Mouse (Mus musculus): ENCODE measurements around the gene Zswim9. TPM values are rescaled to one million over a fixed set of nuclear protein-coding genes. Genes with fewer than 3 reads are reported as not detected.
"Not testable (repeated sequence)": the region's sequence is repeated elsewhere in the genome, so short reads cannot be mapped to it uniquely, and the experiment has no call there.

The Zswim9 gene
- total RNA-seq (2022) = 10 to 100 TPM; 14.6 to 17.4 (median 15.5) TPM

DNA sequence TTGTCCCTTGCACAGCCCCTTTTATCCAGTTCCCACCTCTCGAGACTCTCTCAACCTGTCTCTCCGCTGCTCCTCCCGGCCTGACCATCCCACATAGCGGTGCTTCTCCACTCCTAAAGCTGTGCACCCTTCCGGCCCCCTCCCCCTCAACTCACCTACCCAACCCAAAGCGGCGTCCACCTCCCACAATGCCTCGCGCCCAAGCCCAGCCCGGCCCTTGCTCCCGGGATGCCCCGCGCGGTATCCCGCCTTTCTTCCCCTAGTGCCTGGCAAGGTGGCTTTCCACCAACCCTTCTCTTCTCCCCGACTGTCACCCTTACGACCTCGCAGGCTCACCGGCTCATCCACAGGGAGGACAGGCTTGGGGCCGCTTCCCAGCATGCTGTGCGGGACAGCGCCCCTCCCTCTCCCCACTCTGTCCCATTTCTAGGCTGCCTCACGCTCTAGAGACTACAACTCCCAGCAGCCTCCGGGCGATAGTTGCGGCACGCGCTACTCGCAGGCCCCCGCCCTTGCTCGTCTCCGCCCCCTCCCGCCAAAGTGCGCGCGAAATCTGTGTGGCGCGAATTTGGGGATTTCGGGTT lies at the start of gene Zswim9:
Gene Zswim9 (minus strand): TSS at position 414 of the 584 bp plus-strand sequence.
- peak; percentile 91 for DNase-seq (ENCODE audit: low spot score in 2 of 2)

- no peak for DNase-seq (ENCODE audit: low spot score in 2 of 2)
Measured at GRCm38 (mm10) chr7:13324316-13324715, 45.8 kb upstream of the Zswim9 start, which contains the start of gene Pla2g4c. Gene Pla2g4c, plus strand, starts transcription at chr7:13324655.

GRCm38 (mm10) chr7:13321424-13321823 lies 42.9 kb upstream of the Zswim9 start:
- no peak for DNase-seq (ENCODE audit: low spot score in 2 of 2)

GRCm38 (mm10) chr7:13314095-13314597 lies 35.6 kb upstream of the Zswim9 start:
- no peak for DNase-seq (ENCODE audit: low spot score in 2 of 2)

GRCm38 (mm10) chr7:13311401-13311800 lies 32.9 kb upstream of the Zswim9 start:
- no peak for DNase-seq (ENCODE audit: low spot score in 2 of 2)

DNA sequence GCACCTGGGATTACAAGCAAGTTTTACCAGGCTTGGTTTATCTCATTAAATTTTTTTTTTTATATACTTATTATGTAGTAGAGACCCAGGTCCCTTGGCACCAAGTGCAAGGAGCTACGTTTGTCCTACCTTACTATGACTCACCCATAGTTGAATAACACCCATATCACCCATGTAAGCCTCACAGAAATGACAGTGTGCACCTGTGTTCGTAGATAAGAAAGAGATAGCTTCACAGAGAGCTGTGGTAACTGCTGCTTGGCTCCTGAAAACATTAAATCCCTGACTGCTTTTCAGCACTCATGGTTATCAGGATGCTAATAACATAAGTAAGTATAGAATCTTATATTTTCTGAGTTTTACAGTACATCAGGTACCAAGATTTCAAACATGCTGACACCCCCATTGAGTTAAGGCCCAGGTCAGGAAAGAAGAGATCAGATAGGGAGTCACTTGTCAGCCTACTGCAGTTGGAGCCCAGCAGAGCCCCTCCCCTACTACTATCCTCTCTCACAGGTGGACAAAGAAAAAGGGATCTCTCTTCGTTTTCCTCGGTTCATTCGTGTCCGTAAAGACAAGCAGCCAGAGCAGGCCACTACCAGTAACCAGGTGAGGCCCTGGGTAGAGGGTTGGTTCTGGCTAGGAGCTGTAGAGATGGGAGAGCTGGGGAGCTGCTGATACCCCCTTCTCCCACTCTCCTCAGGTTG lies 32.1 kb upstream of the Zswim9 start:
- no peak for DNase-seq (ENCODE audit: low spot score in 2 of 2)

DNA sequence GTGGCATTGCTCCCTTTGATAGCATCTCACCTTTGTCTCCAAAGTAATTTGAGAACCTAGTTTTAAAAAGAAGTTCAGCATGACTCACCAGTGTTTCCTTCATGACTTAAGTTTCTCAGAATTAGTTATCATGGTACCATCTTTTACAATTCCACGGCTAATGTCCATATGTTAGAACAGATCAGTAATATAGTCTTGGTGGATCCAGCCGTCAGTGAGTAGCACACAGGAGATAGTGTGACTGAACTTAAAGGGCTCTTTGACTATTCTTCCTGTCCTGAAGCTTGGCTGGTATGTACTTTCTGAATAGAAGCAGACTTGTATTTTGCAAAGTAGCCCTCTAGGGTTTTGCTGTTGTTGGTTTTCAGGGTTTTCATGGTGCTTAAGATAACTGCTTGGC lies 30.9 kb upstream of the Zswim9 start:
- no peak for DNase-seq (ENCODE audit: low spot score in 2 of 2)

GRCm38 (mm10) chr7:13303372-13303771 lies 24.9 kb upstream of the Zswim9 start:
- DNase-seq (ENCODE audit: low spot score in 2 of 2) = no peak

DNA sequence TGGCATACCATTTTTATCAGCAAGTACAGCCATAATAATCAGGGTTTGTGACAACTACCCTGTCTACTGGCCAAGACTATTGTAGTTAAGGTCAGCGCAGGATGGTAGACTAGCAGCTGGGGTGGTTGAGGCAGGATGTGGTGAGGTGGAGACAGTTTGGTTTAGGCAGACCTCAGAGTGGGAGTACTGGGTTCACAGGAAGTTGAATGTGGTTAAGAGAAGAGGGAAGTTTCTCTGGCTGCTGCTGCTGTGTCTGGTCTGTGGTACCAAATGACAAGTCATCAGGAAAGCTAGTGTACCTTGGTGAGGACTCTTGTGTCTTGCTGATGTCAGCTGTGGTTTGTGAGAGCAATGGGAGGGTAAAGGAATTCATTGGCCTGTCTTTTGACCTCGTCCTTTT lies 24.3 kb upstream of the Zswim9 start:
- DNase-seq (ENCODE audit: low spot score in 2 of 2) = no peak

DNA sequence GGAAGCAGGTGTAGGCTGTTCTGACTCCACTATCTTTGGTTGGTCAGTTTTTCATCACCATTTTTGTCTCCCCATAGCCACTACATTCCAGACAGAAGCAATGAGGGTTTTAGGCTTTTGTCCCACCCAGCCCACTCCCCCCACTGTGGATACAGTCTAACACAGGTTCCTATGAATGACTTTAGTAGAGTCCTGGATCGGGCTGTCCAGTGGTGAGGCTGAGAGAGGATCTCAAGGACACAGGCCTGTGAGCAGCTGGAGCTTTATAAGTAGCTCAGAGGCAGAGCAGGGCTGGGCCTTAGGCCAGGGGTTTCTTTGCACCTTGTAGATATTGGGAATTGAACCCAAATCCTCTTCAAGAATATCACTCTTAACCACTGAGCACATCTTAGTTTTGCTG lies 23.1 kb upstream of the Zswim9 start:
- no peak for DNase-seq (ENCODE audit: low spot score in 2 of 2)

GRCm38 (mm10) chr7:13298821-13299220 lies 20.3 kb upstream of the Zswim9 start:
- DNase-seq (ENCODE audit: low spot score in 2 of 2) = no peak

GRCm38 (mm10) chr7:13297636-13298035 lies 19.1 kb upstream of the Zswim9 start:
- DNase-seq (ENCODE audit: low spot score in 2 of 2) = no peak

- no peak for DNase-seq (ENCODE audit: low spot score in 2 of 2)
Measured at GRCm38 (mm10) chr7:13295256-13295655, 16.7 kb upstream of the Zswim9 start.

DNA sequence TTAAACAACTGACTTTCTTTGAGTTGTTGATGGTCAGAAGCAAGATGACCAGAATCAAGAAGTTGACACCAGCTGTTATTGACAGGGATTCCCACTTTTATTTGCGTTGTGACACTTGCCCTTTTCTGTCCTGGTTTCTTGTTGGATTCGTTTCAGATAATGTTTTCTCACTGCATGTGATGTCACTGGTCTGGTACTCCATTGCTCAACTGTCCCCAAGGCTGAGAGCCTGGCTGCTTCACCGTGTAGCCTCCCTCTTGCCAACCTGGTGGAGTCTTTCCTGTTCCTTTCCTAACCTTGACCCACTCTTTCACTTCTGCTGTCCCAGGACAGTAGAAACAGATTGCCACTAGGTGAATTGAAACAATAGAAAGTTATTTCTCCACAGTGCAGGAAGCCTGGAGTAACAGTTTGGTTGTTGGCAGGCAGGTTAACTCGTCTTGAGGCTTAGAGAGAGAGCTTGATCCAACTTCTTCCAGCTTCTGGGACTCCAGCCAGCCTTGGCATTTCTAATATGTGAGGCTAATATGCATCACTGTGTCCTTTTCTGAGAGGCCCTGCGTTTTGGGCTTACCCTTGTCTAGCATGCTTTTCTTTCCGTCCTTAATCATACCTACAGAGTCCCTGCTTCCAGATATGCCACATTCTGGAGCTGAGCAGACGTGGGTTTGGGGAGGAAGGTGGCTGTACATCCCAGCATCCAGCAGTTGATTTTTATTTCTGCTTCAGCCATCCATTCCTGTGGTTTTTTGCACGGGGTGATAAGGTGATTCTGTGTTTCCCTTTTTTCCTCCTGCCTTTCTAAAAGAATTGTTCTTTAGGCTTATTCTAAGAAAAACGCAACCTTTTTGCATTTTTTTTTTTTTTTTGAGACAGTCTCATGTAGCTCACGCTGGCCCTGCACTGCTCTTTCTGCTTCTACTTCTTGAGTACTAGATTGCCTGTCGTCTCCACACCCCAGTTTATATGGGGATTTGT lies 15.6 kb upstream of the Zswim9 start:
- no peak for DNase-seq (ENCODE audit: low spot score in 2 of 2)

DNA sequence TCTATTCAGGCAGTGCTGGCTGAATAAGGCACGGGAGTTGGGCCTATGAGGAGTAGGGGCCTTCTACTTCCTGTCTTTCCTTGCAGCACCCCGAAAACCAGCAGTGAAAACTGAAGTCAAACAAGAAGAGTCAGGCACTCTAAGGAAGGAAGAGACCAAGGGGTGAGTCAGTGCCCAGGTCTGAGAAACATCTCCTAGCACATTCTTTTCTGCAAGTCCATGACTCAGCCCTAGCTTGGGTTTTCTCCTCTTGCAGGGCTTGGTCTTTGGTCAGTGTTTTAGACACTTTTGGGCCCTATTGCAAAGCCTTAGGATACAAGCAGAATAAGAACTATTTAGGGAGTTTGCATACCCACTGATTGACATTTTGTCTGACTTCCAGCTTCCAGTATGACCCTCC lies 12.8 kb upstream of the Zswim9 start:
- no peak for DNase-seq (ENCODE audit: low spot score in 2 of 2)

DNA sequence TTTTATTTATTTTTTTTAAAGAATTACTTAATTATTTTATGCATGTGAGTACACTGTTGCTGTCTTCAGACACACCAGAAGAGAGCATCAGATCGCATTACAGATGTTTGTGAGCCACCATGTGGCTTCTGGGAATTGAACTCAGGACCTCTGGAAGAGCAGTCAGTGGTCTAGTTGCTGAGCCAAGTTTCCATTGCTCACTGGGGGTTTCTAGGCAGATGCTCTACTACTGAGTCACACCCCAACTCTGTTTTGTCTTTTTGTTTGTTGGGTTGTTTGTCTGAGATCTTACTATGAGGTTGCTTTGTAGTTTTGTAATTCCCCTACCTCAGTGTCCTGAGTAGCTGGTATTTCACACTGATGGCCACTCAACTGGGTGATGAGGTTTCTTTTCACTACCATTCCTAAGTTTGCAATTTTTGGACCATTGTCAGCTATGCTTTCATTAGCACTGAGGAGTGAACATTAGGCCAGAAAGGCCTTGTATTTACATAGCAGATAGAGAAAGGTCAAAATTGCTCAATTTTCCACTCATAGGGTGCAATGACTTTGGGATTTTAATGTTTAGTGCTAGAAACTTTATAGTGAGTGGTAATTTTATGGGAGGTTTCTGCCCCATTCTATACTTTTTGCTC lies 11.6 kb upstream of the Zswim9 start:
- DNase-seq (ENCODE audit: low spot score in 2 of 2) = no peak

DNA sequence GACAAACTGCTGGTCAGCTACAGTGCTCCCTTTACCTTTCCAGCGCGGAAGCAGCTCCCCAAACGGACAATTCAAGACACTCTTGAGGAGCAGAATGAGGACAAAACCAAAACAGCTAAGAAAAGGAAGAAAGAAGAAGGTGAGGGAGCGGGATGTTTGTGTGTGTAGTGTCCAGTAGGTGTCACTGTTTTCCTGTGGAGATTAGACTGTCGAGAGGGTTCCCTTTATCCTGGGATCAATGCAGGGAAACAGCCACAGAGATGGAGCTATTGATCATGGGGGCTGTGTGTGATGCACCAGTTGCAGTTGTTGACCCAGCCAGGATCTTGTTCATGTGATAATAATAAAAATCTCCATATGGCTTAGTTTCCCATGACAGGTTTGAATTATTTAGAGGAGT lies 10.1 kb upstream of the Zswim9 start:
- DNase-seq (ENCODE audit: low spot score in 2 of 2) = no peak

DNA sequence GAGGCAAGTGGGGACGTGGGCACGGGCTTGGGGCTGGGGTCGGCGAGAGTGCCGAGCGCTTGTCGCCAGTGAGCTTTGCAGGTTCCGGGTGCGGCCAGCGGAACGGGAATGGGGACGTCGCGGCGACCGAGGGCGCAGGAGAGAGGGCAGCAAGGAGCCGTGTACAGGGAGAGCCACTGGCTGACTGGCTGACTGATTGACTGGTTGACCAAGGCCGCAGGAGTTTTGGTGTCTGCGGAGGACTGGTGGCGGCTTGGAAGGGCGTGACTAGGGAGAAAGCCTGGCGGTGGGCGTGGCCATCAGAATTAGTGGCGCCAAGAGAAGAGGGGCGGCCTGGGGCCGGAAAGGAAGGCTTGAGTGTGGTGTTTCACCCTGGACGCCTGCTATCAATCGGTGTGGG lies 436 bp upstream of the Zswim9 start:
- DNase-seq (ENCODE audit: low spot score in 2 of 2) = not testable (repeated sequence)

GRCm38 (mm10) chr7:13277833-13278232 lies 688 bp downstream of the Zswim9 start:
- no peak for DNase-seq (ENCODE audit: low spot score in 2 of 2)

GRCm38 (mm10) chr7:13277081-13277480 lies 1.4 kb downstream of the Zswim9 start, which contains the start of gene Lig1:
Gene Lig1, plus strand, starts transcription at chr7:13277283.
- DNase-seq (ENCODE audit: low spot score in 2 of 2) = no peak

DNA sequence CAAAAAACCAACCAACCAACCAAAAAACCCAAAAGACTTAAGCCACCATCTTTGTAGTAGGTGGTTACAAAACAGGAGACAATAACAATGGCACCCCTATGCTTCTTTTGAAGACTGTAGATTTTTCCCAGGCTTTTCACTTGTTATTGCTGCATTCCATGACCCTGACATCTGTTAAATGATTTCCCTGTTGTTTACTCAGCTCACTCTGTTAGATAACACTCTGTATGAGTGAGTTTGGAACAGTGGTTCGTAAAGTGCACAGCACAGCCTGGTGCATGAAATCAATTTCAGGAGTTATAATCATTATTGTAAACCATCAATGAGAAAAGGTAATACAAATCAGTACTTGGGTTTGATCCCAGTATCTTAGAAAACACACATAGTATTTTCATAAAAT lies 6.8 kb downstream of the Zswim9 start:
- DNase-seq (ENCODE audit: low spot score in 2 of 2) = no peak
